Mouse (Mus musculus) MEL (cell line): Measurements from ENCODE around the gene Fam89a. TPM values are rescaled to one million over a fixed set of nuclear protein-coding genes. Genes with fewer than 3 reads are reported as not detected.

Source experiments
- DNase-seq: peaks from one replicate; pipeline ENCODE4 v3.0.0; 2011; ENCODE audit warnings: low read depth, low spot score
- H3K27ac ChIP-seq: 2 replicates; pipeline ENCODE4 v1.5.1; 2012; ENCODE audit warnings: low read depth, mild to moderate bottlenecking, control low read depth, low read length, moderate library complexity; ENCODE audit not compliant: control insufficient read depth
- H3K27me3 ChIP-seq, 2 experiments: fragments of 150-350 bp in 1 of 2; sonication (generic) in 1 of 2; 2 replicates each; pipeline ENCODE4 v1.6.1; 2012; ENCODE audit warnings: low read length in 2 of 2, mild to moderate bottlenecking in 2 of 2, improper control_type of control experiment in 1 of 2, moderate library complexity in 1 of 2; ENCODE audit not compliant: insufficient read depth in 2 of 2, control insufficient read depth in 1 of 2
- H3K36me3 ChIP-seq, 2 experiments: 2 replicates each; pipeline ENCODE4 v1.6.1; 2012 to 2014; ENCODE audit warnings: low read length in 2 of 2, improper control_type of control experiment in 1 of 2, inconsistent platforms in 1 of 2, mild to moderate bottlenecking in 1 of 2; ENCODE audit not compliant: insufficient read depth in 2 of 2, control insufficient read depth in 1 of 2
- H3K4me1 ChIP-seq, 2 experiments: fragments of 150-350 bp in 1 of 2; sonication (generic) in 1 of 2; 2 replicates each; pipeline ENCODE4 v1.6.1; 2012; ENCODE audit warnings: low read length in 2 of 2, improper control_type of control experiment in 1 of 2, mild to moderate bottlenecking in 1 of 2; ENCODE audit not compliant: insufficient read depth in 2 of 2, control insufficient read depth in 1 of 2
- H3K4me3 ChIP-seq, 2 experiments: fragments of 150-350 bp in 1 of 2; sonication (generic) in 1 of 2; 2 replicates each; pipeline ENCODE4 v1.5.1; 2012; ENCODE audit warnings: low read depth in 2 of 2, low read length in 2 of 2, mild to moderate bottlenecking in 2 of 2, moderate library complexity in 2 of 2, control low read depth in 1 of 2, improper control_type of control experiment in 1 of 2; ENCODE audit not compliant: control insufficient read depth in 1 of 2, insufficient read depth in 1 of 2
- H3K79me2 ChIP-seq: 2 replicates; pipeline ENCODE4 v1.6.1; 2012; ENCODE audit warnings: mild to moderate bottlenecking, low read length, moderate library complexity; ENCODE audit not compliant: control insufficient read depth, poor library complexity, insufficient read depth
- H3K9ac ChIP-seq: 2 replicates; pipeline ENCODE4 v1.6.1; 2012; ENCODE audit warnings: low read depth, mild to moderate bottlenecking, control low read depth, low read length, moderate library complexity; ENCODE audit not compliant: control insufficient read depth, poor library complexity, severe bottlenecking
- H3K9me3 ChIP-seq: fragments of 150-350 bp; sonication (generic); replicated peaks from 2 replicates; pipeline ENCODE4 v1.6.1; 2012; ENCODE audit warnings: mild to moderate bottlenecking, low read length, improper control_type of control experiment, moderate library complexity; ENCODE audit not compliant: insufficient read depth
- E2F4 ChIP-seq: IDR thresholded peaks from 2 replicates; pipeline ENCODE4 v1.6.1; 2011; ENCODE audit warnings: low read depth, low read length, improper control_type of control experiment, borderline replicate concordance
- EP300 ChIP-seq, 2 experiments: IDR thresholded peaks; 2 replicates each; pipeline ENCODE4 v1.6.1; 2011; ENCODE audit warnings: improper control_type of control experiment in 2 of 2, low read length in 2 of 2, low read depth in 1 of 2, mild to moderate bottlenecking in 1 of 2
- ETS1 ChIP-seq: IDR thresholded peaks from 2 replicates; pipeline ENCODE4 v1.6.1; 2012; ENCODE audit warnings: low read depth, mild to moderate bottlenecking, inconsistent platforms, low read length, improper control_type of control experiment, moderate library complexity
- JUND ChIP-seq: IDR thresholded peaks from 2 replicates; pipeline ENCODE4 v1.6.1; 2011; ENCODE audit warnings: low read depth, mild to moderate bottlenecking, improper control_type of control experiment, low read length
- KAT2A ChIP-seq: conservative IDR thresholded peaks from 2 replicates; pipeline ENCODE4 v1.6.1; 2012; ENCODE audit warnings: low read depth, low read length, improper control_type of control experiment, inconsistent platforms
- MAX ChIP-seq: IDR thresholded peaks from 2 replicates; pipeline ENCODE4 v1.6.1; 2011; ENCODE audit warnings: low read length, improper control_type of control experiment
- MXI1 ChIP-seq: IDR thresholded peaks from 2 replicates; pipeline ENCODE4 v1.6.1; 2011; ENCODE audit warnings: mild to moderate bottlenecking, low read depth, low read length, improper control_type of control experiment
- MYB ChIP-seq: IDR thresholded peaks from 2 replicates; pipeline ENCODE4 v1.6.1; 2011; ENCODE audit warnings: mild to moderate bottlenecking, low read depth, low read length, improper control_type of control experiment
- NRF1 ChIP-seq: IDR thresholded peaks from 2 replicates; pipeline ENCODE4 v1.6.1; 2014; ENCODE audit warnings: low read depth, mild to moderate bottlenecking, inconsistent platforms, low read length, improper control_type of control experiment, moderate library complexity; ENCODE audit not compliant: poor library complexity, insufficient read depth, severe bottlenecking
- POLR2A ChIP-seq, 2 experiments: IDR thresholded peaks; 2 replicates each; pipeline ENCODE4 v1.6.1; 2011 to 2012; ENCODE audit warnings: low read length in 2 of 2, mild to moderate bottlenecking in 2 of 2, control low read depth in 1 of 2, improper control_type of control experiment in 1 of 2, low read depth in 1 of 2, moderate library complexity in 1 of 2; ENCODE audit not compliant: control insufficient read depth in 1 of 2, insufficient read depth in 1 of 2, poor library complexity in 1 of 2
- POLR2AphosphoS5 ChIP-seq: IDR thresholded peaks from 2 replicates; pipeline ENCODE4 v1.6.1; 2012; ENCODE audit warnings: low read depth, borderline replicate concordance, mild to moderate bottlenecking, inconsistent platforms, low read length, moderate library complexity, mixed read lengths
- RAD21 ChIP-seq: IDR thresholded peaks from 2 replicates; pipeline ENCODE4 v1.6.1; 2011; ENCODE audit warnings: mild to moderate bottlenecking, low read depth, low read length, improper control_type of control experiment
- SIN3A ChIP-seq: IDR thresholded peaks from 2 replicates; pipeline ENCODE4 v1.6.1; 2012; ENCODE audit warnings: low read length, improper control_type of control experiment, inconsistent platforms
- SMC3 ChIP-seq: IDR thresholded peaks from 2 replicates; pipeline ENCODE4 v1.6.1; 2011; ENCODE audit warnings: low read depth, low read length, improper control_type of control experiment
- TAL1 ChIP-seq: IDR thresholded peaks from 2 replicates; pipeline ENCODE4 v1.6.1; 2012; ENCODE audit warnings: mild to moderate bottlenecking, inconsistent platforms, low read length, moderate library complexity, mixed read lengths
- TBP ChIP-seq: IDR thresholded peaks from 2 replicates; pipeline ENCODE4 v1.8.0; 2011; ENCODE audit warnings: low read depth, low read length, improper control_type of control experiment
- UBTF ChIP-seq: IDR thresholded peaks from 2 replicates; pipeline ENCODE4 v1.6.1; 2012; ENCODE audit warnings: low read depth, mild to moderate bottlenecking, inconsistent platforms, low read length, improper control_type of control experiment, moderate library complexity, borderline replicate concordance; ENCODE audit not compliant: insufficient read depth
- USF1 ChIP-seq: IDR thresholded peaks from 2 replicates; pipeline ENCODE4 v1.6.1; 2014; ENCODE audit warnings: low read depth, mild to moderate bottlenecking, inconsistent platforms, low read length, improper control_type of control experiment, moderate library complexity
- polyA plus RNA-seq, 2 experiments: library from polyadenylated mRNA; stranded (reverse) in 1 of 2; unstranded in 1 of 2; fragments of >175 nt in 1 of 2; fragments of >200 nt in 1 of 2; gene quantifications; 2 replicates each; pipeline versions ENCODE4 v1.2.1 to v1.2.4; 2012; ENCODE audit warnings: low replicate concordance in 2 of 2, low read depth in 1 of 2; ENCODE audit not compliant: insufficient read length in 2 of 2, insufficient read depth in 1 of 2, missing spikeins in 1 of 2
- total RNA-seq: library from RNA; depleted of rRNA; stranded (reverse); fragments of 300-350 nt; gene quantifications from 2 replicates; pipeline ENCODE4 v1.2.3, GENCODE M21; 2012

Fam89a gene
- total and polyA plus RNA-seq, 3 experiments = 0.31 to 1.8 TPM; not detected in 1

- H3K9ac ChIP-seq = no peak overlapping the region
- TF ChIP-seq RAD21 = no peak
- 0 out of 2 replicates have a peak, but pooled peaks have one; percentile 16 for TF ChIP-seq ETS1
- 0 out of 4 replicates have a peak, but pooled peaks of 1 of the 2 experiments have one; percentile 11 for TF ChIP-seq EP300 (IDR thresholded peaks at IDR 0.05; ENCODE audit: low read depth in 1 of 2, low read length in 2 of 2)
- H3K4me3 ChIP-seq = no peak overlapping the region
- H3K27ac ChIP-seq = peak overlapping the region; percentile 33; the same call in 1 of the 2 replicates
- H3K36me3 ChIP-seq = peaks cover 7% of the 10 kb centered on the region in 2 experiments
- H3K9me3 ChIP-seq = no peaks in the 10 kb centered on the region
- no peaks in the 10 kb centered on the region for H3K79me2 ChIP-seq
- H3K27me3 ChIP-seq = no peaks in the 10 kb centered on the region
- H3K4me1 ChIP-seq = peaks cover 7 to 9% of the 10 kb centered on the region in 2 experiments
- peak; percentile 16 for DNase-seq
Measured at GRCm38 (mm10) chr8:124701023-124701422, 50.6 kb downstream of the Fam89a start.

- Histone ChIP-seq H3K4me1 (peaks cover 7 to 9% of the 10 kb centered on the region in 2 experiments), H3K36me3 (peaks cover 7% of the 10 kb centered on the region in 2 experiments), H3K27me3 (no peaks in the 10 kb centered on the region), H3K79me2 (no peaks in the 10 kb centered on the region), H3K27ac (no peak overlapping the region), H3K9ac (no peak overlapping the region), H3K4me3 (no peak overlapping the region), H3K9me3 (no peaks in the 10 kb centered on the region)
- no peak for DNase-seq
- TF ChIP-seq MYB = no peak
- TF ChIP-seq POLR2A (IDR thresholded peaks at IDR 0.05; ENCODE audit: control insufficient read depth in 1 of 2, insufficient read depth in 1 of 2, low read depth in 1 of 2, low read length in 2 of 2, poor library complexity in 1 of 2) = no peak
- no peak for TF ChIP-seq TAL1
- no peak for TF ChIP-seq UBTF
- TF ChIP-seq USF1 = no peak
- no peak for TF ChIP-seq SIN3A
- TF ChIP-seq JUND = no peak
- no peak for TF ChIP-seq SMC3
- TF ChIP-seq NRF1 = no peak
- no peak for TF ChIP-seq RAD21
- TF ChIP-seq TBP = no peak
- TF ChIP-seq KAT2A = no peak
- TF ChIP-seq POLR2AphosphoS5 = no peak
- TF ChIP-seq MAX = no peak
- TF ChIP-seq MXI1 = no peak
- TF ChIP-seq E2F4 = no peak
Measured at GRCm38 (mm10) chr8:124700271-124700670, 51.4 kb downstream of the Fam89a start.
